Mouse (Mus musculus) G1E (cell line): ENCODE measurements at regions not wholly inside any gene's neighbourhood (a gene's known extent, or its start where the extent isn't known, plus 50 kb on each side); places are given as distances from the start of the nearest gene placed in this dataset.

Experiments used
- ATAC-seq: 2 replicates; pipeline ENCODE4 v1.8.0; 2016; ENCODE audit warnings: mild to moderate bottlenecking; ENCODE audit not compliant: insufficient number of reproducible peaks, poor library complexity, low FRiP score, severe bottlenecking; ENCODE audit errors: extremely low read depth
- DNase-seq: peaks from one replicate; pipeline ENCODE4 v3.0.0; 2012; ENCODE audit warnings: low spot score
- H3K27me3 ChIP-seq: 2 replicates; pipeline ENCODE4 v1.6.1; 2012; ENCODE audit warnings: mild to moderate bottlenecking, low read length, inconsistent platforms; ENCODE audit not compliant: insufficient read depth
- H3K36me3 ChIP-seq: replicated peaks from 2 replicates; pipeline ENCODE3; 2012; ENCODE audit warnings: mild to moderate bottlenecking, inconsistent platforms
- H3K4me1 ChIP-seq: 2 replicates; pipeline ENCODE4 v1.6.1; 2012; ENCODE audit warnings: low read depth, low read length, inconsistent platforms, mixed read lengths; ENCODE audit not compliant: insufficient read depth
- H3K4me3 ChIP-seq: 2 replicates; pipeline ENCODE4 v1.5.1; 2012; ENCODE audit warnings: low read depth, mild to moderate bottlenecking, inconsistent platforms, low read length, moderate library complexity, mixed read lengths
- H3K9me3 ChIP-seq: replicated peaks from 2 replicates; pipeline ENCODE4 v1.6.1; 2012; ENCODE audit warnings: inconsistent platforms
- CTCF ChIP-seq: IDR thresholded peaks from 2 replicates; pipeline ENCODE4 v1.5.1; 2012; ENCODE audit warnings: low read depth, low read length, inconsistent platforms, mixed read lengths
- GATA1 ChIP-seq: IDR thresholded peaks from 2 replicates; pipeline ENCODE4 v1.6.1; 2012; ENCODE audit warnings: borderline replicate concordance, low read length, inconsistent platforms, mixed read lengths
- GATA2 ChIP-seq: IDR thresholded peaks from 2 replicates; pipeline ENCODE4 v1.6.1; 2012; ENCODE audit warnings: low read depth, low read length, inconsistent platforms, borderline replicate concordance
- POLR2AphosphoS5 ChIP-seq: IDR thresholded peaks from 2 replicates; pipeline ENCODE4 v1.6.1; 2012; ENCODE audit warnings: low read depth, low read length, inconsistent platforms; ENCODE audit not compliant: insufficient replicate concordance
- TAL1 ChIP-seq: conservative IDR thresholded peaks from 2 replicates; pipeline ENCODE4 v1.6.1; 2012; ENCODE audit warnings: low read depth, low read length, inconsistent platforms, mixed read lengths

GRCm38 (mm10) chr14:104594851-104595250, 72.4 kb upstream of the Rnf219 start:
- TF ChIP-seq POLR2AphosphoS5 (no peak), TAL1 (no peak), CTCF (no peak), GATA2 (no peak), GATA1 (no peak)
- no peak for DNase-seq
- 0 out of 2 replicates have a peak, but pooled peaks cover 3% of the 10 kb centered on the region for H3K9me3 ChIP-seq

More at GRCm38 (mm10) chr14:104594851-104595250, 72.4 kb upstream of the Rnf219 start:
- H3K27me3 ChIP-seq, result no peaks in the 10 kb centered on the region
- H3K4me1 ChIP-seq, result no peaks in the 10 kb centered on the region
- peak; percentile 48; the same call in 1 of the 2 replicates for ATAC-seq
- H3K36me3 ChIP-seq, result no peaks in the 10 kb centered on the region
- H3K4me3 ChIP-seq, result no peak overlapping the region
